Mouse (Mus musculus) adrenal gland, adult 2 months (tissue): ENCODE data around the gene Sema4f. TPM values are rescaled to one million over a fixed set of nuclear protein-coding genes. Genes with fewer than 3 reads are reported as not detected.
A peak's percentile ranks its signal among the peaks of the same experiment; 100 is the strongest.

Experiments
- DNase-seq: peaks from one replicate; pipeline ENCODE4 v3.0.0; 2021
- long read RNA-seq: library from polyadenylated mRNA; stranded (forward); transcript quantifications from one replicate; pipeline ENCODE4 v2.0.0, GENCODE M21; 2021
- polyA plus RNA-seq: library from polyadenylated mRNA; depleted of rRNA; stranded (reverse); fragments of >200 nt; gene quantifications from 2 replicates; pipeline ENCODE4 v1.2.3, GENCODE M21; 2012; rRNA removed
- total RNA-seq, 2 experiments: library from RNA; stranded (reverse); gene quantifications; 2 replicates each; pipeline ENCODE4 v1.2.3; 2021

Gene Sema4f
- total RNA-seq (1 to 10 TPM in 1 of 2 experiments, under 1 TPM in 1; 0.52 to 1.2 TPM), polyA plus RNA-seq (1.1 and 1.3 TPM in 2 replicates)
- long read RNA-seq, full-length matches to known transcripts, result 1 of 1 reads
- long read RNA-seq, partial matches to known transcripts, result 0 of 1 reads
- long read RNA-seq, other reads (novel, unspliced or antisense), result 0 of 1 reads

DNA sequence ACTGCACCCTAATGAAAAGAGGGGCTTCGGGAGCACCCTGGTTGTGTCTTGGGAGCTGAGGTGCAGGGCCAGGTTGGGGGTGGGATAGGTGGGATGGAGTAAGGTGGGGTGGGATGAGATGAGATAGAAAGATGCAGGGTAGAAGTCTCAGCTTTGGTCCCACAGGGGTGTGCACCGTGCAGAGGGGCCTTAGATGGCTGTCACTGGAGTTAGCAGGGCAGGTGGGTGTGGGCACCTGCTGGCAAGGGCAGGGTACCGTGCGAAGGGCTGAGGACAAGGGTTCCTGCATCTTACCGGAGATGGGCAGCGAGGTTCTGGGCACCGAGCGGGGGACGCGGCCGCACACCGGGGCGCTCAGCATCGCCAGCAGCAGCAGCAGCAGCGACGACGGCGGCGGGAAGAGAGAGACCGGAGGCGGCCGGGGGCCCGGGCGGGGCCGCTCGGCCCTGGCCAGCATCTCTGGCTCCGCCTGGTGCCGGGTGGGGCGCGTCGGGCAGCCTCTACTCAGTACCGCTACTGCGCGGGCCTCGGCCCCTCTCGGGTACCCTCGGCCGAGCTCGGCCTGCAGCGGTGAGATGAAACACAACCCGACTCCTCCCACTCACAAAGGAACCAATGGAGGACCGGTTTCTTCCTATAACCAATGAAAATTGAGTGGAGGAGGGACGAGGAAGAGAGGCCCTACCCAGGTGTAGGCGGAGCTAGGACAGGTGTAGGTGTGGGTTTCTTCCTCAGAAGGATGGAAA lies at the start of gene Sema4f:
Gene Sema4f, minus strand, starts transcription at position 603 of the 746 bp plus-strand sequence.
- peak; percentile 56 for DNase-seq

DNA sequence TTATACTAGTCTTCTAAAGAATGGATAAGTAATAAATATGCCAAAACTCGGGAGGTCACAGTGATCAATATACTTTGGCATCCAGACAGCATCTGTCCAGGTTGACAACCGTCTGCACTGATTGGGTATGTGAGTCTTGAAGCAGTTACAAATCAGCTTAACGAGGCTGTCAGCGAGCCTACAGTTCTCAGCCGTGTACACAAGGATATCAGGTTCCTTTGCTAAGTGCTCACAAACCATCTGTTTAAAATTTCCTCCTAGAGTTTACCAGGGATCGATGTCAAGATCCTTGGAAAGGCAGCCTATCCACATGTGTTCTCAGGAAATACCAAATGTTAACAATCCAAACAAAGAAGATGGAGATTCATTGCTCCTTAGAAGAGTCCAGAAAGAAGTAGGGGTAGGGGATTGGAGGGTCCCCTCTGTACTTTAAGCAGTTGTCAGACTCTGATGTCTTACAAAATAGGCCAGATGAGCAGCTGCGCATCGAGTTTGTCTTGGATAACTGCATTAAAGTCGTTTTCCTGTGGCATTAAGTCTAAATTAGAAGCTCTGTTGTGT lies 47.9 kb upstream of the Sema4f start:
- no peak for DNase-seq

DNA sequence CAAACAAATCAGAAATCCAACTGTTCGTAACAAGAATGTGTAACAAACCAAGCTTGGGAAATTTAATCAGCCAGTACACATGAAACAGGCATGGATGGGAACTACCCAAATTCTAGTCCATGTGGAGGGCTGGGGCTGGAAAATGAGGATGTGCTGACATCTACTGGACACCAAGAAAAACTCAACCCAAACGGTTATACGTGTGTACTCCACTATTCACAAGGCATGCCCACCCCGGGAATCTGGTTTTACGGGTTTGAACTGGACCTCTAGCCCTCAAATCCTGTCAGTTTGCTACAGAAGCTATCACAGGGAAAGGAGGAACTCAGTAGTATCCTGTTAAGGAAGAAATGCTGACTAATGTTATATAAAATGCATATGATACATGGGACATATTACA lies 31.5 kb upstream of the Sema4f start:
- peak; percentile 52 for DNase-seq

DNA sequence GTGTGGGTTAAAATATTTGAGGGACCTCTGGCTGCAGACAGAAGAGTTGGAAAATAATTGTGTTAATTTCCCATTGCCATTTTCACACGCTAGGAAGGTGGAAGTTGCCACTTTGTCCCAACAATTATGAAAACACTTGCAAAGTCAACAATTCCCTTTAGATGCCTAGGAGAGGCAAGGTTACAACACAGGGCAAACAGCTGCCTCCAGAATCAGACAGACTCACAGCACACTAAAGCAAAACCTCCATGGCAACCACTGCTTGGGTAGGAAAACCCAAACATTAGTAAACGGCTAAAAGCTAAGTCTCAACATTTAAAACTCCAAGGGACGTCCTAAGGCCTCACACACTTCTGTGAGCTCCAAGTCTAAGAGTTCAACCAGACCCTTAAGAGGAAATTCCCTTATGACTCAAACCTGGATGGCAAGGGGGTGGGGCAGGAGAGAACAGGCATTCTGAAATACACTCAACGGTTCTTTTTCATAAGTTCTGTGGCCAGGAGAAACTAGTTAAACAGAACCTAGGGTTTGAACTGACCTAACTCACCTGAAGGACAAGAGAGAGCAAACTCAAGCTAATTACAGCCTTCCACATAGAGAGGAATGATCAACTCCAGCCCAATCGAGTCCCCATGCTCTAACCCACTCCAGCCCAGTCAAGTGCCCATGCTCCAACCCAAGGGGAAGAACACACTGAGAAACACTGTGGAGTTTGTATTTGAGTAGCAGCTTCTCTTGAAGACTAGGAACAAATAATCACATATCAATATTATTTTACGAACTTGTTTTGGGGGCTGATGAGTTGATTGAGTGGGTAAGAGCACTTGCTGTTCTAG lies 29.9 kb upstream of the Sema4f start:
- no peak for DNase-seq

DNA sequence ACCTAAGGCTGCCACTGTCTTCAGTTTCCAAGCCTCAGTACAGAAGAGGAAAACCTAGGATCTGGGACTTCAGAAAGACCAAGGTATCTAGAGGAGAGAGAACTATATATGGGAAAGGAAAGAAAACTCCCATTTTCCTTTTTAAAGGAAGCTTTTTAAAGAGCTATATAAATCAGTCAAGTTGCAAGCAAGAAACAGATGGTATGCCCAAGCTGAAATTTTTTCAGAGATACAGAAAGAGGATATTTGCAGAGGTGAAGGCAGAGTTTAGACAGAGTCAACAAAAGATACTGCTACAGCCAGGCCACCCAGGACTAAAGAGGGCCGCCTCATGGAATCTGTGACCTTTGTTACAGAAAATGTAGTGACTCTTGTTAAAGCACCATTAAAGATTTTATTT lies 22.1 kb upstream of the Sema4f start:
- no peak for DNase-seq

DNA sequence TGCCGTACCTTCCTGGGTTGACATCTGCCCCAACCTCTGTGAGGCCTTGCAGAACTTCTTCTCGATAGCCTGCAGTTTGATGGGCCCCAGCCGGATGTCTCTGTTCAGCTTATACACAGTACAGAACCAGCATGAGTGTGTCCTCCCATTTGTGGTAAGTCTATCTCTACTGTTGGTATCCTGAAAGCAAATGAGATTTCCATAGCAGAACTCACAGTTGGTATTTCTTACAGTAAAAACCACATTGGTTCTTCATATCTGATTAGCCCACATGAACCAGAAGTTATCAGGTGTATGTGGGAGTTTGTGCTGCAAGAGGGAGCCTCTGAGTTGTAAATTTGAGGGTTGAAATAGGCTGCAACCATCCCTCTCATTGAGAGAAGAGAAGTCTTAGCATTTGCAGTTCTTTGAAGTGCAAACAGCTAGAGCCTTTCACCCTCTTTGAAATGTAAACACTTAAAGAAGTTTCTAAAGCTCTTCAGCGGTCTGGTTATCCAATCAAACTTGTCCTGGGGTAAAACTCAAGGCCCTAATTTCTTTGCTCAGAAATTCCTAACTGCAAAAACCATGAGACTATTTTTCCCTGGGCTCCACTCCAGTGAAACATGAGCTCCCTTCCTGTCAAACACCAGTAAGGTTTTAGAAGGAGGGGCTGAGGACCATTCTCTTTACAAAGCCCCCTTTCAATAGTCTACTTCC lies 17.1 kb upstream of the Sema4f start:
- DNase-seq, result no peak

DNA sequence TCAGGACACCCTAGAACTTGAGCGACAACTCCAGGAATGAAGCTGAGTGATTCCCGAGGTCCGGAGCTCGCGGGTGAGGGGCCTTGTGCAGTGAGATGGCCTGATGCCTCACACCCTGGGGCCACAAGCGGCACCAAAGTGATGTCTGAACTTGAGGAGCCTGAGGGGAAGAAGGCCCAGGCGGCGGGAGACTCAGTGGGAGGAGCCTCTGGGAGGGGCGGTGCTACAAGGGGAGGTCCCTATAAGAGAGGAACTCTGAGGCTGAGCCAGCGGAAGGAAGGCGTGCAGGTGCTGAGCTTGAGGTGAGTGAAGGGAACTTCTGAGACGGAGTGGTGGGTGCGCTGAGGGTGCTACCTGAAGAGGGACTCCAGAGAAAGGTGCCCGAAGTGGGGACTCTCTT lies 7.1 kb upstream of the Sema4f start, which contains the start of gene M1ap:
Gene M1ap, plus strand, starts transcription at position 252 of the 400 bp plus-strand sequence.
- no peak for DNase-seq

DNA sequence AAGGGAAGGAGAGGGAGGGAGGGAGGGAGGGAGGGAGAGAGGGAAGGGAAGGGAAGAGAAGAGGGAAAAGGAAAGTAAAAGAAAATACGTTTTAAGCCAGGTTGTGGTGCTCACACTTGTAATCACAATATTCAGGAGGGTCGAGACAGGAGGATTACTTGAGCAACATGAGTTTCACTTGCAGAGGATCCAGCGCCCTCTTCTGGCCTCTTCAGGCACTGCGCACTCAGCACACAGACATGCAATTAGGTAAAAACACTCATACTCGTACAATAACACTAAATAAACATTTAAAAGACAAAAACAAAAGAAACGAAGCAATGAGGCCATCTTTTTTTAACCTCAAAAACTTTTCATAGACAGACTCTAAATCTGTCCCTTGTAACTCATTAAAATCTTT lies 6.2 kb upstream of the Sema4f start:
- DNase-seq, result no peak

DNA sequence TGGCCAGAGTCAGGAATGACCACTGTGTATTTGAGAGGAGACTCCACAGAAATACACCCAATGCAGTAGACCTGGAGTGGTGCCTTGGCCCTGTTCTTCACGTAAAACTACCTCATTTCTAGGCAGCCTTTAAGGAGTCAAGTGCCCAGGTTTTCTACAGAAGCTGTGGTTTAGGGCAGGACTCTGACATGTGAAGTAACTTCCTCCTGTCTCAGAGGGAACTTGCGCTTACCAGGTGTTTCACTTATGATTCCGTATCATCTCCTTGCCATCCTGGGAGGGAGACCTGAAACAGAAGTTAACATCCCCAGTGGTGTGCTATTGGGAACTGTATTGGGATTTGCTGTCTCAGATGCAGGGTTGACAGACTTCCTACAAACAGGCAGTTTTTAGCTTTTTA lies 1.2 kb upstream of the Sema4f start:
- no peak for DNase-seq

DNA sequence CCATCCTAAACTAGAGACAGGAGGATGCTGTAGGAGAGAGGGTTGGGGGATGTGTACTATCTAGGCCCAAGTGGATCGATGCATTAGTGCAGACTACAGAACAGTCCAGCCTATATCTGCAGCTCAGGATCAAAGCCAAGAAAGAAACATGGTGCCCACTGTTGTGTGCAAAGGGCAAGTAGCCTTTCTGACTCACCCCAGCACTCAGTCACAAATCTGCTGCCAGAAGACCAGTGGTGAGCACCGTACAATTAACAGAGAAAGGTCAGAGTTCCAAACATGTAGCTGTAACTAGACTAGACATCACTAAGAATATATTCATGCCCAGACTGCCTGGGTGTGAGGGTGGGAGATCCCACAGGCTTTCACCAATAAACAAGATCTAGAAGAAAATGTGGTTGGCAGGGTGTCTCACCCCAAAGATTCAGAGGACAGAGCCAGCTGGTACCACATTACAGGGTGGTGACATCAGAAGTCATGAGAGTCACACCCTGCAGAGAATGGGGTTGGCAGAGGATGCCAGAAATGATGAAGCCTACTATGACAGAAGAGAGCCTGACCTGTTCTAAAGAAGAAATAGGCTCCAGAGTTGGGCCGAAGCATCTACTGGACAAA lies 4.8 kb downstream of the Sema4f start:
- DNase-seq, result no peak

DNA sequence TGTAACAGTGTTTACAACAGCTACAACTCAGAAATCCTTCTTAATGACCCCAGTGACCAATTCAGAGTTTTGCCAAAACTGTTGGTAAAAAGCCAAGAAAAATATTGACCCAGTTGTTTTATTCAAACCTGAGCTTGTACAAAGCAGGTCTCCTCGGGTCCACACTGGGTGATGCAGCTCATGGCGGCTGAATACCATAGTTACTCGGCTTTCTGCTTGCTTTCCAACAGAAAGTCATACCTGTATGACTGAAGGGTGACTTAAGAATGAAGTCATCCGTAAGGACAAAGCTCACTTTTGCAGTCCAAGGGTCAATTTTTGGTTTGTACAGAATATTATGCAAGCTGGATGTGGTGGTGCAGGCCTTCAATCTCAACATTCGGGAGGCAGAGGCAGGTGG lies 12.0 kb downstream of the Sema4f start:
- DNase-seq, result no peak

DNA sequence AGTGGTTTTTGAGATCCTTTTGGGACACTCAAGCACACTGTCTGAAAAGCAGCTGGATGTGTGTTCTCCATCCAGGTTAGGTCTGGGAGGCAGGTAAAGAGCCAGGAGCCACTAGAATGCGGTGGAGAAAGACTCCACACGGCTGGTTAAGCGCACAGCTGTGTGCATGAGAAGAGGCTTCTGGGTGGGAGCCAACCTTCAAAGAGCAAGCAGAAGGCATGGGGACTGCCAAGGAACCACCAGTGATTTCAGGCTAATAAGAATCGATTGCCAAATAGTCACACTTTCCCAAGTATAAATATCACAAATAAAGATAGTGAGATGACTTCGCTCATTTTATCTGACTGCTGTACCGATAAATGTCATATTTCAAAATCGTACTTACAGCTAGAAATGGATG lies 13.0 kb downstream of the Sema4f start:
- DNase-seq, result no peak

DNA sequence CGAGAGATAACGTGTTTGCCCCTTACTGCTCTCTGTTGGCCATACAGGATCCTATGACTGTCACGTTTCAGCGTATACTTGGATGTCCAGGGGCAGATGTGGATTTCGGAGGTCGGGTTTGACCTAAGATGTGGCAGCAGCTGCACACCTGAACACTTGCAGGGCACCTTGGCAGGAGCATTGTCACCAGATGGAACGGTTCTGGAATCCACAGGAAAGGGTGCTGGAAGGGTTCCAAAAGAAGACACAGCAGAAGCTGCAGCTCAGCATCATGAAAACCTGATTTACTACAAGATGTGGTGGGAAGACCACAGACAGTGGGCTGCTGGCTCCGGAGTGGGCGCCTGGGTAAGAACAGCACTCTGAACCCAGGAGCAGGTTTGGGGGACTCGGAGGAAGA lies 13.5 kb downstream of the Sema4f start:
- DNase-seq, result no peak

DNA sequence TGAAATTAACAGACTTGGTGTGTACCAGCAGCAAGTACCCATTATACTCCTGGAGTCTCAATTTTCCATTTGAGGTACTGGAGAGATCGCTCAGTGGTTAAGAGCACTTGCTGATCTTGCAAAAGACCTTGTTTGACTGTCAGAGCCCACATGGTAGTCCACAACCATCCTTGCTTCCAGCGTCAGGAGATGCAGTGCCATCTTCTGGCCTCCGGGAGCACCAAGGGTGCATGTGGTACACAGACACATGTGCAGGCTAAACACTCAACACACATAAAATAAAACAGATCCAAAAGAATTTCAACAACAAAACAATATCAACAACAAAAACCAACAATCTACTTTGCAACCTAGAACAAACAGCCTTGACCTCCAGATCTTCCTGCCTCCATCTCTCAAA lies 14.6 kb downstream of the Sema4f start:
- DNase-seq, result no peak

DNA sequence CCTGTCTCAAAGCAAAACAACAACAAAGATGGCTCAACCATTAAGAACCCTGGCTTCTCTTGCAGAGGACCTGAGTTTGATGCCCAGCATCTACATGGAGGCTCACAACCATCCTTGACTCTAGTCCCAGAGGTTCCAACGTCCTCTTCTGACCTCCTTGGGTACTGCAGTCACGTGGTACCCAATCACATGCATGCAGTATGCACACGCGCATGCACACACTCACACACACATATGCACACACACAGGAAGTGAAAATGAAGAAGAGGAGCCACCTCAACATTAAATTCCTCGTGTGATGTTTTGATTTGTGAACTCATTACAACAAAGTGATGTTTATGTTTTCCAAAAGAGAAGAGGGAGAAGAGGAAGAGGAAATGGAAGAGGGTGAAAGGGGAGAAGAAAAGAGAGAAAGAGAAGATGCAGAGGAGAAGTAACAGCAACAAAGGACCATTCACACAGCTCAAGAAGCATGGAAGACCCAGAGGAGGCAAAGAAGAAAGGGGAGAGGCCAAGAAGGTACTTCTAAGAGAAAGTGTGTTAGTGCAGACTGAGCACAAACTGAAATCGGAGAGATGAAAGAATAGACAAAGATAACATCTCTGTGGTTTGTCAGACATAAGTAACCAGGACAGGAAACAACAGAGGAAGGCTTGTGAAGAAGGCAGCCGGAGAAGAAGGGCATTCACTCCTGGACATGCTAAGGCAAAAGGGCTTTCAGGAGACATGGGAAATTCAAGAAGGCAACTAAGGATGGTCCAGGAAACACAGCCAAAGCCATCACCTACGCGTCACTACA lies 17.9 kb downstream of the Sema4f start:
- no peak for DNase-seq

DNA sequence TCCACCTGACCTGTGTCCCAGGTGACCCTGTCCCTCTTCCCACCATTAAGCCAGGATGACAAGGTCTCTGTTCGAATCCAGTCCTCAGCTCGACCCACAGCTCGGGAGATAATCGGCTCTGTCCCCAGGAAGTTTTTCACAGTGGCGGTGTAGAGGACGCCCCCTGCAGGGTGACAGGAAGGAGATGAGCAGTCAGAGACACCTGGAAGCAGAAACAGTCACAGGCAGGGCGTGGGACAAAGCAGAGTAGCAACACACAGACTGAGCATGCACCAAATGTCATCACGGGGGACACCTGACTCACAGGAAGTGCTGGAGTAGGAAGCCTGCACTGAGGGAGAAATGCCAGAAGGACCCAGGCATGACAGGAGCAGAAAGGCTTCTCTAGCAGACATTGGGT lies 20.0 kb downstream of the Sema4f start:
- no peak for DNase-seq

DNA sequence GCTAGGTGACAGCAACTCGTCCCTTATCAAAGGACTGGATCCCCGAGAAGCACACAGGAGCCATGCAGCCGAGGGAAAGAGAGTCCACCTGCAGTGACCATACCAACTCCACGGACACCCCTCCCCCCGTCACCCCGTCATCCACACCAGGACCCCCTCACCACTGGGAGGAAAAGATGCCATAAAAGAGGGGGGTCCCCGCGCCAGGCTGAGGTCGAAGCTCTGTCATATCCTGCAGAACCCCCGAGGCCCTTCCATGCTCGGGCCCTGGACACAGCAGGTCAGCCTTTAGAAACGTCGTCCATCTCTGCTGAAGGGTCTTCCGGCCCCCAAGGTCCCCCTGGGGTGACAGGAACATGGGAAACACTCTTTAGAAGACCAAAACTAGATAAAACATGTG lies 21.2 kb downstream of the Sema4f start:
- no peak for DNase-seq

DNA sequence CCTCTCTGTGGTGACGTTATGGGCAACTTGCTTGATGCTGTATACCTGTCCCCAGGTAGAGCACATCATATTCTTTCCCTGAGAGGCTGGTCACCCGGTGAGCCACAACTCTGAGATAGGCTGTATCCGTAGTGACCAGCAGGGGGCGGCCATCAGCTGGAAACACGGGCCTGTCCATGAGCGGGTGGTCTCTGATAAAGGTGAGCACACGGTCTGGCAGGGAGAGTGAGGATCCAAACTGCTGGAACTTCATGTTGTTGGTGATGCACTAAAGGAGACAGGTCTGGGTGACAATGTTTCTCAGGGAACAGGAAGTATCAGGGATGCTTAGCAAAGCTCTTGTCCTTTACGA lies 21.8 kb downstream of the Sema4f start:
- peak; percentile 37 for DNase-seq

DNA sequence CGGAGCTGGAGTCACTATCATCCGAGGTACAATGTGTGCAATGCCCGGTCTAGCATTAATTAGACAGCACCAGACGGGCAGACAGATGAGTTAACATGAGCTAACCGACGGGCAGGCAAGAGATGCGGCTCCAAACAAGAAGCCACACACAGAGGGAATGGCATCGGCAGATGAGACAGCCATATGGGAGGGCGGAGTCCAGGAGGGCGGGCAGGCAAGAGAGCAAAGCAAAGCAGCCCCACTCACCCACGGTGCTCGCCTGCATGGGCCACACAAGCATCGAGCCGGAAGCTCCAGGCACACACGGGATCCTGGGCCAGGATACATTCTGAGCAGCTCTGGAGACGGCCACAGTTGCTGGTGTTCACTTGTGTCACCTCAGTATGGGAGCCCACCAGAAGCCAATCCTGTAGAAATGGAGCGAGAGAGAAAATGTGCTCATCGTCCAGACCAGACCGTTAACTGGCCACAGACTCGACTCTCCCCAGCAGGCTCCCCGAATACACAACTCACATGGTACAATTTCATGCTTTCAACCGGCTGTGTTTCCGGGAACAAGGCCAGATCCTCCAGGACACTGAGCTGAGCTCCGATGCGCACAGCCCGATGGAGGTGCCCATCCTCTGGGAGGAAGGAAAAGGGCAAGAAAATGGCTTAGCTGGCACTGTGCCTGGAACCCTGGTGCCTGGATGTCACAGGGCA lies 22.3 kb downstream of the Sema4f start:
- DNase-seq, result no peak

DNA sequence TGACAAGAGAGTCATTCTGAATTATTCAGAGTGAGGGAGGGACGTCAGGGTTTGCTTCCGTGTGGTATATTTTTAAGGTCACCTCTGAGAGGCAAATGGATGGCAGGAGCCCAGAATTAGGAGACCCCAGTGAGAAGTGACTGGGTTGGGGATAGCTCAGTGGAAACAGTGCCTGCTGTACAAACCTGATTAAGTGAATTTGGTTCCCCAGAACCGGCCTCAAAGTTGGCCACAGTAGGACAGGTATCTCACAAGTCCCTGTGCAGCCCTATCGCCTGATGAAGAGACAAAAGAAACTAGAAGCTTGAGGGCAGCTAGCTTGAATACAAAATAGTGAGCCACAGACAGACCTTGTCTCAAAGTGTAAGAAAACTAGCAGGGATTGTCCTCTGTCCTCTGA lies 23.1 kb downstream of the Sema4f start:
- DNase-seq, result no peak
